Mouse (Mus musculus) lung, postnatal 0 days (tissue): ENCODE measurements around the gene Gtdc1.

ENCODE experiments used
- CTCF ChIP-seq: IDR thresholded peaks from 2 replicates; pipeline ENCODE4 v1.5.1; 2016; ENCODE audit warnings: antibody characterized with exemption, mild to moderate bottlenecking
- EP300 ChIP-seq: IDR thresholded peaks from 2 replicates; pipeline ENCODE4 v1.6.1; 2016; ENCODE audit warnings: antibody characterized with exemption, mild to moderate bottlenecking, control low read depth

- TF ChIP-seq EP300 (no peak), CTCF (no peak)
These were observed 233.6 kb downstream of the Gtdc1 start for GRCm38 (mm10) chr2:44693898-44694297.
